Mouse (Mus musculus) adrenal gland, postnatal 25 days (tissue): ENCODE measurements around the gene Klhl31. TPM values are rescaled to one million over a fixed set of nuclear protein-coding genes. Genes with fewer than 3 reads are reported as not detected.

Experiments used
- DNase-seq: peaks from one replicate; pipeline ENCODE4 v3.0.0; 2021; ENCODE audit warnings: mixed read lengths
- total RNA-seq: library from RNA; stranded (reverse); gene quantifications from 2 replicates; pipeline ENCODE4 v1.2.3, GENCODE M21; 2021

The Klhl31 gene
- total RNA-seq, 1 experiment from 2014 or later = 0.03 TPM

DNA sequence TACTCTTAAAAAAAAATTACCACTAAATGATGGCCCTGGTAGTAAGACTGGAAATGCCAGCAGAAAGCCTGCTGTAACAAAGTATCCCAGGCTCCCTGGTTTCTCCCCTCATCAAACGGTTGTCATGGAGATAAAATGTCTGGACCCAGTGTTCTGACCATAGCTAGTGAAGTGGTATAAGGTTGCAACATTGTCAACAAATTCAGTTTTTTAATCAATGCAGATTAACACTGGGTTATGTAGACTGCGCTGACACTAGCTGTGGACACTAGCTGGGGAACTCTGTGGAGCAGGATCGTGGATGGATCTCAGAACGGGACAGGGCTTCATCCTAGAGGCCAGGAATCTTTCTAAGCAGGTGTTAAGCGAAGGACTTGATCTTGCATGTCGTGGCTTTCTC lies 70.2 kb downstream of the Klhl31 start:
- no peak for DNase-seq

DNA sequence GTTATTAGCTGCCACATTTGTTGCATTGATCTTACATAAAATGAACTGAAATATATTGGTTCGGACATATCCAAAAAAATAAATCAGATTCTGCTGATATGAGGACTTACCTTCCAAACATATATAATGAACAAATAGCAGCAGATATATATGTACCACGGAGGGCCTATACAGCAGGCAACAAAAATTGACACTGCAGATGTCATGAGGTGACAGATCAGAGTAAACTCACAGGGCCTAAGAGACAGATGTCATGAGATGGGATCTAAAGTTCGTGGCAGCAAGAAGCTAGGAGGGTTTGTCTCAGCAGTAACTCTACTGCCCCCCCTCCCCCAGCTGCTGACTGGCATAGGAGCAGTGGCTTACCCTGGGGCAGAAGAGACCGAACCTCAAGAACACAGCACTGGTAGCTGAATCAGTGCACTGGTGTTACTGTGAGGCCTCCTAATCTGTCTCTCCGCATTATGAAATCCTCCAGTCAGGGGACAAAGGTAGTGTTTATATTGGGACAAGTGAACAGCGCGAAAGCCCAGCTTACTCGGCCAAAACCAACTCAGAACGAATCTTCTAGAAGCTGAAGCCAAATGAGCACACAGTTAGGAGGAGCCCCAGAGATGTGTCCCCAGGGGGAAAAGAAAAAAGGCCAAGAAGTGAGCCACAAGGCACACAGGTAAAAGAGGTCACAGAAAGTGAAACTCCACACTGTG lies 71.3 kb downstream of the Klhl31 start:
- DNase-seq = no peak

DNA sequence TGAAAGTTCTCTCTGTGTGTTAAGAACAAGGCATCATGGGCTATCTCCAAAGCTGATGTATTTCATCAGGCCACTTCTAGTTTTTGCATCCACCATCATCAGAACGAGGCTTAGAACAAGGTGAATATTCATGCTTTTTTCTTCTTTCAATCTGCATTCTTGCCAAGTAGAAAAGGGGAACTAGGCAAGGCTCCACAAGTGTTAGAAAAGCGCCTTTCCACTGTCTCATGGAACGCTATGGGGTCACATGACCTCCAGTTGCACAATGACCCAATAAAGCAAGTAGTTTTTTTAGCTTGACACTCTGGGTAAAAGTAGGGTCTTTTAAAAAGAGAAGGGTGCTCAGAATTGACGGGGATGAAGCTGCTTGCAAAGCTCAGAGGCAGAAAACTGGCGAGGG lies 72.7 kb downstream of the Klhl31 start:
- no peak for DNase-seq

Other genes starting within 250 kb of the Klhl31 start
- 12.8 and 15.4 TPM in 2 replicates for gene Lrrc1, start 91.6 kb upstream of the Klhl31 start, total RNA-seq
- 38.0 and 48.3 TPM in 2 replicates for gene Gclc, start 118.0 kb downstream of the Klhl31 start, total RNA-seq